Mouse (Mus musculus): ENCODE measurements at regions not wholly inside any gene's neighbourhood (a gene's known extent, or its start where the extent isn't known, plus 50 kb on each side); places are given as distances from the start of the nearest gene placed in this dataset.

GRCm38 (mm10) chr14:72155197-72155907, 336.3 kb downstream of the Gm9195 start:
- TF ChIP-seq CTCF (IDR thresholded peaks at IDR 0.05; ENCODE audit: extremely low read depth, insufficient read length, insufficient replicate concordance, low read depth, low read length) (no peak), POLR2A (IDR thresholded peaks at IDR 0.05; ENCODE audit: low read depth, low read length) (no peak)
